Mouse (Mus musculus): ENCODE measurements around the gene Fgfrl1. TPM values are rescaled to one million over a fixed set of nuclear protein-coding genes. Genes with fewer than 3 reads are reported as not detected.

Gene Fgfrl1
- polyA plus RNA-seq, 1 experiment from 2014 or later = 13.0 TPM

GRCm38 (mm10) chr5:108669986-108670385, 22.2 kb upstream of the Fgfrl1 start:
- Histone ChIP-seq H3K36me3 (ENCODE audit: control insufficient read depth, insufficient read depth, low read length) (0 out of 2 replicates have a peak, but pooled peaks cover 5% of the 10 kb centered on the region), H3K27ac (ENCODE audit: low read length) (no peak overlapping the region), H3K9ac (replicated peaks; ENCODE audit: low read depth, low read length) (no peak overlapping the region), H3K4me2 (replicated peaks; ENCODE audit: low read depth, low read length) (peak overlapping the region; percentile 76), H3K27me3 (ENCODE audit: control insufficient read depth, insufficient read depth, low read length) (no peaks in the 10 kb centered on the region), H3K4me1 (ENCODE audit: control insufficient read depth, insufficient read depth, low read length) (0 out of 2 replicates have a peak, but pooled peaks cover 6% of the 10 kb centered on the region), H3K4me3 (ENCODE audit: low read depth, low read length) (peak overlapping the region; percentile 49), H3K9me3 (ENCODE audit: control insufficient read depth, low read depth, low read length) (no peaks in the 10 kb centered on the region)
- 78% methylated on average over 9 of the region's 9 CpGs for WGBS
- ATAC-seq (ENCODE audit: insufficient number of reproducible peaks, insufficient read depth, low FRiP score, low read depth) = no peak

DNA sequence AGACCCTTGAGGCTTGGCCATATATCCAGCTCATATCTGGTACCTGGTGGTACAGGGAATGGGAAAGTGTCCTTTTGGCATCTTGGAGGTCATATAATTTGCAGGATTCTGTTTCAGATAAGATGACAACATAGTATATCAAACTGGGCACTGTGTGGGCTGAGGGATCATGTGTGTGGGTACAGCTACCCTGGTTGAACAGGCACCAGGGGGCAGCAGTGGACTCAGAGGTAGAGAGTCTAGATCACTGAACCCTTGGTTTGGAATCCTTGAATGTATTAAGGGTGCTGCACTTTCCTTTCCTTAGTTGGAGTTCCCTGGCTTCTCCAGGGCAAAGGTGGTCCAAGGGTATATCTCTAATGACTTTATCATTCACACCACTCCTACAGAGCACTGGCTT, 21.4 kb upstream of the Fgfrl1 start:
- no peak overlapping the region for H3K4me2 ChIP-seq (replicated peaks; ENCODE audit: low read depth, low read length)
- no peaks in the 10 kb centered on the region for H3K9me3 ChIP-seq (ENCODE audit: control insufficient read depth, low read depth, low read length)
- H3K4me3 ChIP-seq (ENCODE audit: low read depth, low read length) = no peak overlapping the region
- no peak overlapping the region for H3K27ac ChIP-seq (ENCODE audit: low read length)
- ATAC-seq (ENCODE audit: insufficient number of reproducible peaks, insufficient read depth, low FRiP score, low read depth) = 0 out of 2 replicates have a peak, but pooled peaks have one; percentile 25
- H3K9ac ChIP-seq (replicated peaks; ENCODE audit: low read depth, low read length) = no peak overlapping the region
- 0 out of 2 replicates have a peak, but pooled peaks cover 5% of the 10 kb centered on the region for H3K36me3 ChIP-seq (ENCODE audit: control insufficient read depth, insufficient read depth, low read length)
- no peaks in the 10 kb centered on the region for H3K27me3 ChIP-seq (ENCODE audit: control insufficient read depth, insufficient read depth, low read length)
- 0 out of 2 replicates have a peak, but pooled peaks cover 6% of the 10 kb centered on the region for H3K4me1 ChIP-seq (ENCODE audit: control insufficient read depth, insufficient read depth, low read length)

DNA sequence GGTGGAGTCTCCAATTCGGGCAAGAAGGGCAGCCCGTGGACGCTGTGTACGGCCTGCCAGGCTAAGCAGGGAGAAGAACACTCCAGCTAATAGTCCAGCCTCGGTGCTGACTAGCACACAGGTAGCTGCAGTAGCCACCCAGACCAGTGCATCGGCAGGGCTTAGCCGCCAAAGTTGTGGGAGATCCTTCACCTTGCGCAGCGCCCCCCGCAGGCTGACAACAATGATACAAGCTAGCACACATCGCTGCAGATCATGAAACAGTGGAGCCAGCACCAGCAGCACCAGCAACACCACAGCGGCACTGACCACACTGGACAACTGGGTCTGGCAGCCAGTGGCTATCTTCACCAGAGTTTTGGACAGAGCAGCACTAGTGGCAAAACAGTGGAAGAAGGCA, 20.4 kb upstream of the Fgfrl1 start:
- Histone ChIP-seq H3K4me1 (ENCODE audit: control insufficient read depth, insufficient read depth, low read length) (0 out of 2 replicates have a peak, but pooled peaks cover 7% of the 10 kb centered on the region), H3K4me3 (ENCODE audit: low read depth, low read length) (no peak overlapping the region), H3K4me2 (replicated peaks; ENCODE audit: low read depth, low read length) (no peak overlapping the region), H3K9ac (replicated peaks; ENCODE audit: low read depth, low read length) (no peak overlapping the region), H3K36me3 (ENCODE audit: control insufficient read depth, insufficient read depth, low read length) (0 out of 2 replicates have a peak, but pooled peaks cover 5% of the 10 kb centered on the region), H3K27me3 (ENCODE audit: control insufficient read depth, insufficient read depth, low read length) (no peaks in the 10 kb centered on the region), H3K27ac (ENCODE audit: low read length) (no peak overlapping the region), H3K9me3 (ENCODE audit: control insufficient read depth, low read depth, low read length) (no peaks in the 10 kb centered on the region)
- 95% methylated on average over 12 of the region's 12 CpGs for WGBS
- no peak for ATAC-seq (ENCODE audit: insufficient number of reproducible peaks, insufficient read depth, low FRiP score, low read depth)

DNA sequence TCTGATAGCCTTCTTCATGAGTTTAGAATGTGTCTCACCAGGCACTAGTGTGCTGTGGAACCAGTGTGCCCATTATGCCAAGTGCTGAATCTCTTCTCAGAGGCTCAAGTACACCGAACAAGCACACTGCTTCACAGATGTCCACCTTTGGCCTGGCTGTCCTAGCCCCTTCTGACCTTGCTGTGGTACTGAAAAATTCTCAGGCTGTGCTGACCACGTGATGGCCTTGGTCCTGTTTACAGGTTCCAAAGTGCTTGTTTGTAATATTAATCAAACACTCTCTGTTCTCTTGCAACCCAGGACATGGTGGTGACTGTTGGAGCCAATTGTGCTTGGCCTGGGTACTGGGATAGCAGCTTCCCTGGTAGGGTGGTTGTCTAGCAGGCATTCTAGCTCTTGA, 17.6 kb upstream of the Fgfrl1 start:
- WGBS = 71% methylated on average over 2 of the region's 2 CpGs
- H3K4me3 ChIP-seq (ENCODE audit: low read depth, low read length) = no peak overlapping the region
- H3K36me3 ChIP-seq (ENCODE audit: control insufficient read depth, insufficient read depth, low read length) = 0 out of 2 replicates have a peak, but pooled peaks cover 5% of the 10 kb centered on the region
- H3K9ac ChIP-seq (replicated peaks; ENCODE audit: low read depth, low read length) = no peak overlapping the region
- H3K27ac ChIP-seq (ENCODE audit: low read length) = no peak overlapping the region
- no peaks in the 10 kb centered on the region for H3K9me3 ChIP-seq (ENCODE audit: control insufficient read depth, low read depth, low read length)
- no peak overlapping the region for H3K4me2 ChIP-seq (replicated peaks; ENCODE audit: low read depth, low read length)
- peaks cover 14% of the 10 kb centered on the region; the same call in 1 of the 2 replicates for H3K4me1 ChIP-seq (ENCODE audit: control insufficient read depth, insufficient read depth, low read length)
- no peaks in the 10 kb centered on the region for H3K27me3 ChIP-seq (ENCODE audit: control insufficient read depth, insufficient read depth, low read length)
- ATAC-seq (ENCODE audit: insufficient number of reproducible peaks, insufficient read depth, low FRiP score, low read depth) = no peak

GRCm38 (mm10) chr5:108675251-108675816, 16.8 kb upstream of the Fgfrl1 start, which contains the start of gene Slc26a1:
Gene Slc26a1, minus strand, starts transcription at chr5:108675569.
- H3K9me3 ChIP-seq (ENCODE audit: control insufficient read depth, low read depth, low read length) = no peaks in the 10 kb centered on the region
- 0 out of 2 replicates have a peak, but pooled peaks cover 5% of the 10 kb centered on the region for H3K36me3 ChIP-seq (ENCODE audit: control insufficient read depth, insufficient read depth, low read length)
- H3K4me3 ChIP-seq (ENCODE audit: low read depth, low read length) = no peak within 1 kb of the TSS
- 63% methylated on average over 9 of the region's 9 CpGs for WGBS
- H3K4me2 ChIP-seq (replicated peaks; ENCODE audit: low read depth, low read length) = no peak within 1 kb of the TSS
- no peaks in the 10 kb centered on the region for H3K27me3 ChIP-seq (ENCODE audit: control insufficient read depth, insufficient read depth, low read length)
- H3K27ac ChIP-seq (ENCODE audit: low read length) = no peak within 1 kb of the TSS
- ATAC-seq (ENCODE audit: insufficient number of reproducible peaks, insufficient read depth, low FRiP score, low read depth) = no peak
- peaks cover 9% of the 10 kb centered on the region; the same call in 1 of the 2 replicates for H3K4me1 ChIP-seq (ENCODE audit: control insufficient read depth, insufficient read depth, low read length)
- no peak within 1 kb of the TSS for H3K9ac ChIP-seq (replicated peaks; ENCODE audit: low read depth, low read length)

- Histone ChIP-seq H3K9ac (replicated peaks; ENCODE audit: low read depth, low read length) (peak overlapping the region; percentile 14; the same call in 1 of the 2 replicates), H3K27ac (ENCODE audit: low read length) (peak overlapping the region; percentile 67), H3K9me3 (ENCODE audit: control insufficient read depth, low read depth, low read length) (no peaks in the 10 kb centered on the region), H3K36me3 (ENCODE audit: control insufficient read depth, insufficient read depth, low read length) (0 out of 2 replicates have a peak, but pooled peaks cover 2% of the 10 kb centered on the region), H3K4me2 (replicated peaks; ENCODE audit: low read depth, low read length) (peak overlapping the region; percentile 61), H3K27me3 (ENCODE audit: control insufficient read depth, insufficient read depth, low read length) (no peaks in the 10 kb centered on the region), H3K4me1 (ENCODE audit: control insufficient read depth, insufficient read depth, low read length) (peaks cover 9% of the 10 kb centered on the region; the same call in 1 of the 2 replicates), H3K4me3 (ENCODE audit: low read depth, low read length) (peak overlapping the region; percentile 31)
- 10% methylated on average over 5 of the region's 5 CpGs for WGBS
- ATAC-seq (ENCODE audit: insufficient number of reproducible peaks, insufficient read depth, low FRiP score, low read depth) = peak; percentile 57
Measured at GRCm38 (mm10) chr5:108676772-108677498, 15.2 kb upstream of the Fgfrl1 start.

GRCm38 (mm10) chr5:108677605-108678295, 14.4 kb upstream of the Fgfrl1 start:
- Histone ChIP-seq H3K27me3 (ENCODE audit: control insufficient read depth, insufficient read depth, low read length) (no peaks in the 10 kb centered on the region), H3K4me3 (ENCODE audit: low read depth, low read length) (peak overlapping the region; percentile 31), H3K4me1 (ENCODE audit: control insufficient read depth, insufficient read depth, low read length) (peaks cover 9% of the 10 kb centered on the region; the same call in 1 of the 2 replicates)

GRCm38 (mm10) chr5:108678296-108678854, 13.8 kb upstream of the Fgfrl1 start:
- H3K27ac ChIP-seq (ENCODE audit: low read length) = no peak overlapping the region
- no peak for ATAC-seq (ENCODE audit: insufficient number of reproducible peaks, insufficient read depth, low FRiP score, low read depth)
- H3K9ac ChIP-seq (replicated peaks; ENCODE audit: low read depth, low read length) = no peak overlapping the region
- WGBS = 87% methylated on average over 6 of the region's 6 CpGs
- no peaks in the 10 kb centered on the region for H3K27me3 ChIP-seq (ENCODE audit: control insufficient read depth, insufficient read depth, low read length)
- no peak overlapping the region for H3K4me2 ChIP-seq (replicated peaks; ENCODE audit: low read depth, low read length)
- no peaks in the 10 kb centered on the region for H3K9me3 ChIP-seq (ENCODE audit: control insufficient read depth, low read depth, low read length)
- H3K4me1 ChIP-seq (ENCODE audit: control insufficient read depth, insufficient read depth, low read length) = peaks cover 9% of the 10 kb centered on the region; the same call in 1 of the 2 replicates
- peaks cover 4% of the 10 kb centered on the region; the same call in 1 of the 2 replicates for H3K36me3 ChIP-seq (ENCODE audit: control insufficient read depth, insufficient read depth, low read length)
- H3K4me3 ChIP-seq (ENCODE audit: low read depth, low read length) = no peak overlapping the region

More at GRCm38 (mm10) chr5:108677605-108678295, 14.4 kb upstream of the Fgfrl1 start:
- no peaks in the 10 kb centered on the region for H3K9me3 ChIP-seq (ENCODE audit: control insufficient read depth, low read depth, low read length)
- peak; percentile 77 for ATAC-seq (ENCODE audit: insufficient number of reproducible peaks, insufficient read depth, low FRiP score, low read depth)
- 5% methylated on average over 25 of the region's 25 CpGs for whole genome bisulfite sequencing
- peak overlapping the region; percentile 61 for H3K4me2 ChIP-seq (replicated peaks; ENCODE audit: low read depth, low read length)
- peak overlapping the region; percentile 67 for H3K27ac ChIP-seq (ENCODE audit: low read length)
- H3K9ac ChIP-seq (replicated peaks; ENCODE audit: low read depth, low read length) = peak overlapping the region; percentile 14; the same call in 1 of the 2 replicates
- no peaks in the 10 kb centered on the region for H3K36me3 ChIP-seq (ENCODE audit: control insufficient read depth, insufficient read depth, low read length)
